ENCODE assay signal across 8 mouse cellular contexts in the genomic region with DNA sequence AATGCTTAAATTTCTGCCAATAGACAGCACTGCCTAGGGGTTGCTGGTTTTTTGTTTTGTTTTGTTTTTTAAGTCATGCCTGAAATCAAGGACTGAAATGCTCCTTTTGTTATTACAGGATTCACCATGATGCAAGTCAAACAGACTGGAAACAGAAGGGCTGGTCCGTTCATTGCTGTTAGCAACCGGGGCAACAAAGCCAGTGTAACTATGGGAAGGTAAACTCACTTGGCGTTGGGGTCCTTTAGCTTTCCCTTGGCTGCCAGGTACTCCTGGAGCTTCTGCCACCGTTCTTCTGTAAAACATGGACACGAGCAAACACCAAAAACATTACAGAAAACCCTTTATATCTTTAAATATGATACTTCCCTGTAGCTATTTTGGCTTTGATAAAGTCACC. TPM values are rescaled to one million over a fixed set of nuclear protein-coding genes. Genes with fewer than 3 reads are reported as not detected.
DNase-seq lines count a peak whose midpoint lies in the region; ATAC-seq lines count a peak whose summit lies in the region.

No protein-coding gene starts in this region.

- peak overlapping the region; percentile 79 for H3K4me3 ChIP-seq in kidney, embryonic 14.5 days (ENCODE audit: low read length)
- H3K4me3 ChIP-seq in hindbrain, embryonic 12.5 days = peak overlapping the region; percentile 73
- H3K4me3 ChIP-seq in midbrain, embryonic 13.5 days (replicated peaks) = peak overlapping the region; percentile 83

- H3K27ac ChIP-seq in kidney, embryonic 14.5 days (ENCODE audit: low read depth, low read length) = no peak overlapping the region
- no peak overlapping the region for H3K27ac ChIP-seq in hindbrain, embryonic 12.5 days
- H3K27ac ChIP-seq in midbrain, embryonic 13.5 days = no peak overlapping the region

- ATAC-seq in kidney, embryonic 14.5 days (ENCODE audit: low FRiP score, low TSS enrichment) = no peak
- ATAC-seq in hindbrain, embryonic 12.5 days (ENCODE audit: low FRiP score) = no peak
- no peak for ATAC-seq in midbrain, embryonic 13.5 days

- H3K4me1 ChIP-seq in kidney, embryonic 14.5 days (ENCODE audit: control insufficient read depth, insufficient read depth, low read length) = peaks cover 7% of the 10 kb centered on the region; the same call in 1 of the 2 replicates
- peaks cover 15% of the 10 kb centered on the region for H3K4me1 ChIP-seq in hindbrain, embryonic 12.5 days
- peaks cover 21% of the 10 kb centered on the region for H3K4me1 ChIP-seq in midbrain, embryonic 13.5 days (replicated peaks)

- no peaks in the 10 kb centered on the region for H3K27me3 ChIP-seq in kidney, embryonic 14.5 days (ENCODE audit: control insufficient read depth, insufficient read depth, low read length)
- H3K27me3 ChIP-seq in hindbrain, embryonic 12.5 days = 0 out of 2 replicates have a peak, but pooled peaks cover 2% of the 10 kb centered on the region
- no peaks in the 10 kb centered on the region for H3K27me3 ChIP-seq in midbrain, embryonic 13.5 days

- H3K4me2 ChIP-seq in kidney, embryonic 14.5 days (replicated peaks; ENCODE audit: low read depth, low read length) = peak overlapping the region; percentile 59
- H3K4me2 ChIP-seq in hindbrain, embryonic 12.5 days (replicated peaks) = peak overlapping the region; percentile 70
- H3K4me2 ChIP-seq in midbrain, embryonic 13.5 days (replicated peaks) = peak overlapping the region; percentile 81

- DNase-seq in kidney, postnatal 10 days = no peak
- DNase-seq in NIH3T3 (ENCODE audit: low read depth) = peak; percentile 22
- DNase-seq in cerebellum, adult 9-10 months = no peak
- DNase-seq in right cerebral cortex, postnatal 25 days = no peak
- DNase-seq in left cerebral cortex, postnatal 14 days (ENCODE audit: low spot score in 2 of 2) = no peak

- WGBS in kidney, embryonic 14.5 days = 71% methylated on average over 5 of the region's 5 CpGs
- 63% methylated on average over 5 of the region's 5 CpGs for WGBS in hindbrain, embryonic 12.5 days
- WGBS in midbrain, embryonic 13.5 days = 52% methylated on average over 5 of the region's 5 CpGs

- peaks cover 8% of the 10 kb centered on the region; the same call in 1 of the 2 replicates for H3K36me3 ChIP-seq in kidney, embryonic 14.5 days (ENCODE audit: control insufficient read depth, insufficient read depth, low read length)
- peaks cover 2% of the 10 kb centered on the region; the same call in 1 of the 2 replicates for H3K36me3 ChIP-seq in hindbrain, embryonic 12.5 days
- no peaks in the 10 kb centered on the region for H3K36me3 ChIP-seq in midbrain, embryonic 13.5 days

- intact Hi-C loops in left cerebral cortex, postnatal 14 days (cut with DNase I) = no loop called here

- H3K9me3 ChIP-seq in kidney, embryonic 14.5 days (ENCODE audit: control insufficient read depth, low read length) = no peaks in the 10 kb centered on the region
- H3K9me3 ChIP-seq in hindbrain, embryonic 12.5 days (replicated peaks) = no peaks in the 10 kb centered on the region
- H3K9me3 ChIP-seq in midbrain, embryonic 13.5 days = no peaks in the 10 kb centered on the region

- peak overlapping the region; percentile 81; the same call in 1 of the 2 replicates for H3K9ac ChIP-seq in kidney, embryonic 14.5 days (ENCODE audit: low read depth, low read length)
- H3K9ac ChIP-seq in hindbrain, embryonic 12.5 days = peak overlapping the region; percentile 70
- peak overlapping the region; percentile 77 for H3K9ac ChIP-seq in midbrain, embryonic 13.5 days (replicated peaks)

RNA-seq across cellular contexts. Expression of gene Ckap2l, which starts 0.9 kb away (rescaled TPM):
- 53.5 and 67.7 TPM in 2 replicates for polyA plus RNA-seq in kidney, embryonic 14.5 days (2014; fragmentation: Nextera tagmentation; extraction: Ambion mirVana)
- polyA plus RNA-seq in hindbrain, embryonic 12.5 days (2016; fragmentation: Nextera tagmentation; extraction: Ambion mirVana) = 33.8 and 37.6 TPM in 2 replicates
- polyA plus RNA-seq in midbrain, embryonic 13.5 days (2015; fragmentation: Nextera tagmentation; extraction: Ambion mirVana) = 18.3 and 19.3 TPM in 2 replicates
- 1 to 10 TPM; 1.3 to 1.4 TPM for total RNA-seq in left cerebral cortex, postnatal 14 days (2021)

RNA-seq across cellular contexts. Expression of gene Il1a, which starts 13.7 kb away (rescaled TPM):
- 0.16 TPM in 1 of 2 replicates, not detected in the other for polyA plus RNA-seq in kidney, embryonic 14.5 days (2014; fragmentation: Nextera tagmentation; extraction: Ambion mirVana)
- 0.12 and 0.39 TPM in 2 replicates for polyA plus RNA-seq in hindbrain, embryonic 12.5 days (2016; fragmentation: Nextera tagmentation; extraction: Ambion mirVana)
- 0.12 and 0.32 TPM in 2 replicates for polyA plus RNA-seq in midbrain, embryonic 13.5 days (2015; fragmentation: Nextera tagmentation; extraction: Ambion mirVana)
- total RNA-seq in left cerebral cortex, postnatal 14 days (2021) = under 1 TPM; 0.40 to 0.66 TPM
